Mouse (Mus musculus): Measurements from ENCODE around the gene Sgcb. TPM values are rescaled to one million over a fixed set of nuclear protein-coding genes. Genes with fewer than 3 reads are reported as not detected.

Gene Sgcb
- polyA plus RNA-seq, 1 experiment from 2014 or later = 38.1 TPM

GRCm38 (mm10) chr5:73669386-73669785 lies 21.8 kb upstream of the Sgcb start:
- WGBS = 52% methylated on average over 26 of the region's 26 CpGs

DNA sequence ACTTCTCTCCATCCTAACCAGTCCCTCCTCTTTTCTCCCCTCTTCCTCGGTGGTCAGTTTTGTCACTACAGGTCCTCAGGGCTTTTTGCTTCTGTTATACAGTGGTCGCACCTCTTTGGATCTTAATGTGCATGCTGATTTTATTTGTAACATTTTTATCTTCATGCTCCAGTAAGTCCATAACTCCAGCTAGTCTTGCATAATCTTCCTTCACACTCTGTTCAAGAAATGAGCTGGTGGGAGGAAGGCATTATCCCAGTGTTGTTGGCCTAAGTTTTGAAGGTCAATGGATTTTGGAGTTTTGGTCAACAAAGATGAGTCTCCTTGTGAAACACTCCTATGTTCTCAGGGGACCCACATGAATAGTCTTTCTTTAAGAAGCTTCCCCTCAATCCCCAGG lies 20.3 kb upstream of the Sgcb start:
- H3K36me3 ChIP-seq = no peaks in the 10 kb centered on the region
- H3K4me1 ChIP-seq (replicated peaks) = peaks cover 4% of the 10 kb centered on the region
- no peak overlapping the region for H3K4me3 ChIP-seq
- H3K4me2 ChIP-seq = no peak overlapping the region
- no peak overlapping the region for H3K27ac ChIP-seq (replicated peaks)
- no peak overlapping the region for H3K9ac ChIP-seq
- no peak for ATAC-seq (ENCODE audit: low read depth)
- H3K9me3 ChIP-seq = no peaks in the 10 kb centered on the region
- no peaks in the 10 kb centered on the region for H3K27me3 ChIP-seq
- 83% methylated on average over 2 of the region's 2 CpGs for WGBS

More at GRCm38 (mm10) chr5:73669386-73669785, 21.8 kb upstream of the Sgcb start:
- H3K36me3 ChIP-seq = no peaks in the 10 kb centered on the region
- peaks cover 4% of the 10 kb centered on the region for H3K4me1 ChIP-seq (replicated peaks)
- ATAC-seq (ENCODE audit: low read depth) = no peak
- H3K4me3 ChIP-seq = peak overlapping the region; percentile 16; the same call in 1 of the 2 replicates
- peak overlapping the region; percentile 45 for H3K4me2 ChIP-seq
- 0 out of 2 replicates have a peak overlapping the region, but pooled peaks have one; percentile 34 for H3K9ac ChIP-seq
- H3K27me3 ChIP-seq = no peaks in the 10 kb centered on the region
- H3K27ac ChIP-seq (replicated peaks) = no peak overlapping the region
- no peaks in the 10 kb centered on the region for H3K9me3 ChIP-seq

DNA sequence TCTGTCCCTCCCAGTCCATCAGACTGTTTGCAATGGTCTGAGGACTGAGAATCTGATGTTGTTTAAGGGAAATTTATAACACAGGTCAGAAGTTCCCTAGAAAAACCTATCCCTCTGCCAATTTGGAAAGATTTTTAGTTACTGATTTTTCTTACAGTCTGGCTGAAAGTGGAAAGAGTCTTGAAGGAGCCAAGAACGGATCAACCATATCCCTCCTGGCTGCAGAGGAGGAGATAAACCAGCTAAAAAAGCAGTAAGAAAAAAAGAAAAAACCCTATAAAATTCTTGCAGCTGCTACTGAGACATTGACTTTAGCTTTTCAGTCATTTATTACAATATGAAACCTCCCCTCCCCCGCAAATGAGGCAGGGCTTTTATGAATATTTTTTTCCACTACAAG lies 19.1 kb upstream of the Sgcb start:
- Histone ChIP-seq H3K9ac (no peak overlapping the region), H3K4me1 (replicated peaks) (peaks cover 4% of the 10 kb centered on the region), H3K27me3 (no peaks in the 10 kb centered on the region), H3K27ac (replicated peaks) (no peak overlapping the region), H3K4me3 (no peak overlapping the region), H3K36me3 (no peaks in the 10 kb centered on the region), H3K9me3 (no peaks in the 10 kb centered on the region), H3K4me2 (no peak overlapping the region)
- ATAC-seq (ENCODE audit: low read depth) = no peak
- 91% methylated on average over 2 of the region's 2 CpGs for WGBS

GRCm38 (mm10) chr5:73651855-73652201 lies 4.2 kb upstream of the Sgcb start:
- H3K4me1 ChIP-seq (replicated peaks) = peaks cover 23% of the 10 kb centered on the region
- H3K27me3 ChIP-seq = peaks cover 65% of the 10 kb centered on the region
- H3K27ac ChIP-seq (replicated peaks) = no peak overlapping the region
- H3K4me3 ChIP-seq = peak overlapping the region; percentile 40
- 1% methylated on average over 4 of the region's 4 CpGs for WGBS
- peak overlapping the region; percentile 75 for H3K4me2 ChIP-seq
- no peaks in the 10 kb centered on the region for H3K36me3 ChIP-seq
- ATAC-seq (ENCODE audit: low read depth) = no peak
- no peak overlapping the region for H3K9ac ChIP-seq
- H3K9me3 ChIP-seq = no peaks in the 10 kb centered on the region

- peaks cover 69% of the 10 kb centered on the region for H3K27me3 ChIP-seq
- 0 out of 2 replicates have a peak, but pooled peaks have one; percentile 14 for ATAC-seq (ENCODE audit: low read depth)
- H3K36me3 ChIP-seq = no peaks in the 10 kb centered on the region
- H3K4me2 ChIP-seq = peak within 1 kb of the TSS; percentile 75
- H3K9ac ChIP-seq = peak within 1 kb of the TSS; percentile 59
- WGBS = under 1% methylated on average over 57 of the region's 57 CpGs
- no peak within 1 kb of the TSS for H3K27ac ChIP-seq (replicated peaks)
- peaks cover 29% of the 10 kb centered on the region for H3K4me1 ChIP-seq (replicated peaks)
- peak within 1 kb of the TSS; percentile 40 for H3K4me3 ChIP-seq
- no peaks in the 10 kb centered on the region for H3K9me3 ChIP-seq
Observed at GRCm38 (mm10) chr5:73651061-73651854, 3.7 kb upstream of the Sgcb start, which contains the start of gene Spata18. Gene Spata18 (plus strand): TSS chr5:73651379.

- H3K9me3 ChIP-seq = no peaks in the 10 kb centered on the region
- peak overlapping the region; percentile 40 for H3K4me3 ChIP-seq
- H3K27ac ChIP-seq (replicated peaks) = no peak overlapping the region
- peaks cover 31% of the 10 kb centered on the region for H3K4me1 ChIP-seq (replicated peaks)
- H3K4me2 ChIP-seq = peak overlapping the region; percentile 75
- 1% methylated on average over 15 of the region's 15 CpGs for WGBS
- no peak for ATAC-seq (ENCODE audit: low read depth)
- no peaks in the 10 kb centered on the region for H3K36me3 ChIP-seq
- peaks cover 70% of the 10 kb centered on the region for H3K27me3 ChIP-seq
- no peak overlapping the region for H3K9ac ChIP-seq
Observed at GRCm38 (mm10) chr5:73650365-73650964, 2.9 kb upstream of the Sgcb start.

- H3K4me2 ChIP-seq = no peak overlapping the region
- H3K36me3 ChIP-seq = peaks cover 26% of the 10 kb centered on the region
- peaks cover 5% of the 10 kb centered on the region; the same call in 1 of the 2 replicates for H3K27me3 ChIP-seq
- H3K9me3 ChIP-seq = no peaks in the 10 kb centered on the region
- H3K27ac ChIP-seq (replicated peaks) = no peak overlapping the region
- H3K9ac ChIP-seq = no peak overlapping the region
- ATAC-seq (ENCODE audit: low read depth) = no peak
- peaks cover 11% of the 10 kb centered on the region for H3K4me1 ChIP-seq (replicated peaks)
- no peak overlapping the region for H3K4me3 ChIP-seq
- WGBS = 84% methylated on average over 4 of the region's 4 CpGs
Observed at GRCm38 (mm10) chr5:73642091-73642490, 5.5 kb downstream of the Sgcb start.

GRCm38 (mm10) chr5:73641058-73641457 lies 6.5 kb downstream of the Sgcb start:
- 92% methylated on average over 3 of the region's 3 CpGs for WGBS
- Histone ChIP-seq H3K4me1 (replicated peaks) (peaks cover under 1% of the 10 kb centered on the region; the same call in 1 of the 2 replicates), H3K4me3 (no peak overlapping the region), H3K36me3 (peaks cover 31% of the 10 kb centered on the region), H3K27ac (replicated peaks) (no peak overlapping the region), H3K4me2 (no peak overlapping the region), H3K9ac (no peak overlapping the region), H3K9me3 (no peaks in the 10 kb centered on the region), H3K27me3 (no peaks in the 10 kb centered on the region)
- no peak for ATAC-seq (ENCODE audit: low read depth)

DNA sequence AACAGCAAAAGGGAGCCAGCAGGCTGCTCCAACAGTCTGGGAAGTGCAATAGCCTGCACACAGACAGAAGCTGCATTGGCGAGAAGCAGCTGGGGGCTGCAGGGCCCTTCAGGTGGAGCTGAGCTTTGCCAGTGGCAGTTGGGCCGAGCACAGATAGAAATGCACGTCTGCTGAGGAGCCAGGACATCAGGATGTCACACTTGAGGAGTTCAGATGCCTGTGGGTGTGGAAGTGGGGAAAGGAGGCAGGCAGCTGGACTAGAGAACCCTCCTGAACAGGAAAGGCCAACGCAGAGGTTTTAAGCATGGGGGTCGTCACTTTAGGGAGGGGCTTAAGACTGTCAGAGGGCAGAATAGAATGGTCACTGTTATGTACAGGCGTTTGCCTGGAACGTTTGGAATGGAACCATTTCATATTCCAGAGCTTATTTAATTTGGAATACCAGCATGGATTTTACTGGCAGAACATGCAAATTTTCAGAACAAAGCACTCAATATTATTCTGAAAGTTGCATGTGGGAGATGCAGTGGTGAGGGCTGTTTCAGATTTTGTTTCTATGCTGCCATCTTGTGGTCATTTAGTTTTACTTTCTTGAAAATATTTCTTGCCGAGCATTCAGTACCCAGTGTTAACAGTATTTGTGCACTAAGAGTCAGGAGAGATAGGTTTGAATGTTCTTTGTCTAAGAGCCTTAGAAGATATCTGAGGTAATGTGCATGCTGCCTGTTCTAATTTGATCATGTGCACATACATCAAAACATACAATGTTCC lies 10.1 kb downstream of the Sgcb start:
- no peak overlapping the region for H3K27ac ChIP-seq (replicated peaks)
- H3K4me3 ChIP-seq = no peak overlapping the region
- H3K9ac ChIP-seq = no peak overlapping the region
- 41% methylated on average over 8 of the region's 8 CpGs for WGBS
- H3K4me2 ChIP-seq = no peak overlapping the region
- no peaks in the 10 kb centered on the region for H3K4me1 ChIP-seq (replicated peaks)
- peaks cover 50% of the 10 kb centered on the region for H3K36me3 ChIP-seq
- peak; percentile 66 for ATAC-seq (ENCODE audit: low read depth)
- H3K9me3 ChIP-seq = 0 out of 2 replicates have a peak, but pooled peaks cover 5% of the 10 kb centered on the region
- H3K27me3 ChIP-seq = no peaks in the 10 kb centered on the region

- Histone ChIP-seq H3K4me2 (no peak overlapping the region), H3K9me3 (0 out of 2 replicates have a peak, but pooled peaks cover 5% of the 10 kb centered on the region), H3K36me3 (peaks cover 27% of the 10 kb centered on the region), H3K4me3 (no peak overlapping the region), H3K27ac (replicated peaks) (no peak overlapping the region), H3K4me1 (replicated peaks) (peaks cover 7% of the 10 kb centered on the region), H3K27me3 (no peaks in the 10 kb centered on the region), H3K9ac (no peak overlapping the region)
- WGBS = 58% methylated on average over 8 of the region's 8 CpGs
- no peak for ATAC-seq (ENCODE audit: low read depth)
Observed at GRCm38 (mm10) chr5:73633141-73633540, 14.4 kb downstream of the Sgcb start.

- H3K4me1 ChIP-seq (replicated peaks) = peaks cover 7% of the 10 kb centered on the region
- peaks cover 27% of the 10 kb centered on the region for H3K36me3 ChIP-seq
- H3K9me3 ChIP-seq = 0 out of 2 replicates have a peak, but pooled peaks cover 5% of the 10 kb centered on the region
- H3K4me2 ChIP-seq = no peak within 1 kb of the TSS
- ATAC-seq (ENCODE audit: low read depth) = no peak
- no peak within 1 kb of the TSS for H3K9ac ChIP-seq
- 79% methylated on average over 8 of the region's 8 CpGs for WGBS
- no peaks in the 10 kb centered on the region for H3K27me3 ChIP-seq
- no peak within 1 kb of the TSS for H3K4me3 ChIP-seq
- H3K27ac ChIP-seq (replicated peaks) = no peak within 1 kb of the TSS
Observed at GRCm38 (mm10) chr5:73632291-73632690, 15.3 kb downstream of the Sgcb start, which contains the start of gene Lrrc66. Gene Lrrc66 (minus strand): TSS chr5:73632526.

All from neural tube, embryonic 13.5 days (tissue).